Mouse (Mus musculus) frontal cortex, adult 2 months (tissue): ENCODE data around the gene Olfr750. TPM values are rescaled to one million over a fixed set of nuclear protein-coding genes. Genes with fewer than 3 reads are reported as not detected.

Experiments used
- DNase-seq, 2 experiments: peaks; one replicate each; pipeline ENCODE4 v3.0.0; 2022; ENCODE audit warnings: low spot score in 1 of 2; ENCODE audit errors: extremely low spot score in 1 of 2
- polyA plus RNA-seq: library from polyadenylated mRNA; depleted of rRNA; stranded (reverse); fragments of >200 nt; gene quantifications from 2 replicates; pipeline ENCODE4 v1.2.3, GENCODE M21; 2012; rRNA removed

Gene Olfr750
- polyA plus RNA-seq, 1 experiment, result not detected

- DNase-seq, result no peak
Measured at GRCm38 (mm10) chr14:51036214-51036613, 38.0 kb downstream of the Olfr750 start.

DNA sequence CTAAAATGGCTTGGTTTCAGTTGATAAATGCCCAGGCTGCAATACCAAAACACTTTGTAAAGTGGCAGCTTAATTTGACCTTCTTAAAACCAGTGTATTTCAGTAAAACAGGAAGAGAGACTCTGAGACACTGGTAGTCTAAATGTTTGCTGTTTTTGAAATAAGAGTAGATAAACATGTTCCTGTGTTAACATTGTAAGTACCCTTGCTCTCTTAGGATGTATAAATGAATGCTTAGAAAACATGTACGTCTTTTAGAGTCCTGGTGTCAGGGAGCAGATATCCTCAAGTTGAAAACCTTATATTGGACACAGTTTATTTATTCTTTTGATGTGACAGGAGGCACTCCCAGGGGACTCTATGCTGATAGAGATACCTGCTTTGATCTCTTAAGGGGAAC is 39.0 kb downstream of the Olfr750 start:
- DNase-seq, result no peak

GRCm38 (mm10) chr14:51027387-51028155 is 46.7 kb downstream of the Olfr750 start:
- DNase-seq, result no peak

DNA sequence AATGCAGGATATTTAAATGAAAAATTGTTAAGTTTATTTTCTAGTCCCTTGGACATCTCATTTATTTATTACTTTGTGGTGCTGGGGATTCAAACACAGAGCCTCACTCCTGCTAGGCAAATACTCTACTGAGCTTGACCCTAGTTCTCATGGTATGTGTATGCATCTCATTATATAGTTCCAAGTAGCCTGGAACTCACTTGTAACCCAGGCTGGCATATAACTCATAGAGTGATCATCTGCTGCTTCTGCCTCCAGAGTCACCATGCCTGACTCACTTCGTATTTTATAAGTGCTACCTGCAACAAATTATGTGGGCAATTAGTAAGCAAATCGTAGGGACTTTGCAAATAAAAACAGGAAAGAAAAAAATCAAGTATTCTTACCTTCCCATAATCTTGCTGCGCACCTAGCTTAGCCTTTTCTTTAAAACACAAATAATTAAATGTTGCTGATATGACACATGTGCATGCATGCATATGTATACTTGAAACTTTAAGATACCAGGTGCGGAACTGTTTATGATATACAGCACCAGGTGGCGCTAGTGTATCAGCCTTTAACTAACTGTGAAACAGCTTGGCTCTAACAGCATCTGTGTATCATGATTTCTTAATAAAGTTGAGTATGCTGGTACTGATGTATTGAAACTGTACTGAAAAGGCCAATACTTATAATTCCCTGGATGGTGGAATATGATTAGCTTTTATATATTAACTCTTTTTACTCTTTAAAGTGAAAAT is 47.7 kb downstream of the Olfr750 start:
- DNase-seq, result peak; percentile 34 to 89

- DNase-seq, result no peak
Measured at GRCm38 (mm10) chr14:51024820-51025219, 49.4 kb downstream of the Olfr750 start.

GRCm38 (mm10) chr14:51023457-51023856 is 50.8 kb downstream of the Olfr750 start:
- DNase-seq, result no peak

DNA sequence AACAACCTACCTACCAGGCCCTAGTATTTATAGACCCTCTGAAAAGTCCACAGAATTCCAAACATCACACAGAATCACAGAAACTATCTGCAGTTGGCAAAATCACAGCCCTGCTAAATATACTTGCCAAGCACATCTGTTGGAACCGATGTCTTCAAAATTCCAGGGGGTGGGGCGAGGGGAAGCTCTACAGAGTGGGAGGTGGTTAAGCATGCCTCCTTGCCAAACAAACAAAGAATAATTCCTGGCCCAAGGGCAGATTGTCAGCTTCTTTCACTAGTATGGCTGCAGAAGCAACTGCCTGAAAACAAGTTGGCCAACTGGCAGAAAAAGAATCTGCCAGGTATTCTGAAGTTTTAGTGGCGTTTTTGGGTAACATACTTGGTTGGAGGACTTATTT is 57.0 kb downstream of the Olfr750 start:
- DNase-seq, result no peak

Other genes starting within 250 kb of the Olfr750 start
- gene Tep1, start 203.9 kb downstream of the Olfr750 start, polyA plus RNA-seq, result 3.5 and 5.2 TPM in 2 replicates
- 3.1 and 3.3 TPM in 2 replicates for gene Klhl33, start 176.9 kb downstream of the Olfr750 start, polyA plus RNA-seq
- 66.7 and 70.0 TPM in 2 replicates for gene Osgep, start 149.5 kb downstream of the Olfr750 start, polyA plus RNA-seq
- gene Apex1, start 149.5 kb downstream of the Olfr750 start, polyA plus RNA-seq, result 60.2 and 60.5 TPM in 2 replicates
- 156 and 184 TPM in 2 replicates for gene Pip4p1, start 143.6 kb downstream of the Olfr750 start, polyA plus RNA-seq
- 27.2 and 30.1 TPM in 2 replicates for gene Pnp, start 143.4 kb downstream of the Olfr750 start, polyA plus RNA-seq
- gene Gm49342, start 129.9 kb downstream of the Olfr750 start, polyA plus RNA-seq, result 25.7 and 37.9 TPM in 2 replicates
- gene Pnp2, start 118.4 kb downstream of the Olfr750 start, polyA plus RNA-seq, result 1.3 and 1.7 TPM in 2 replicates
- gene Rnase10, start 66.7 kb downstream of the Olfr750 start, polyA plus RNA-seq, result 0.16 TPM in 1 of 2 replicates, not detected in the other
- gene Rnase9, start 32.6 kb downstream of the Olfr750 start, polyA plus RNA-seq, result not detected in 2 replicates
- gene Rnase11, start 24.3 kb downstream of the Olfr750 start, polyA plus RNA-seq, result not detected in 2 replicates
- 0.20 TPM in 1 of 2 replicates, not detected in the other for gene Rnase12, start 16.8 kb downstream of the Olfr750 start, polyA plus RNA-seq
- gene Rnase4, start 16.6 kb upstream of the Olfr750 start, polyA plus RNA-seq, result 20.3 and 27.1 TPM in 2 replicates
- 4.2 and 6.9 TPM in 2 replicates for gene Ang, start 16.7 kb upstream of the Olfr750 start, polyA plus RNA-seq
- gene Eddm3b, start 40.0 kb upstream of the Olfr750 start, polyA plus RNA-seq, result not detected in 2 replicates
- gene Rnase6, start 49.5 kb upstream of the Olfr750 start, polyA plus RNA-seq, result 0.38 and 0.56 TPM in 2 replicates
- gene Rnase1, start 72.3 kb upstream of the Olfr750 start, polyA plus RNA-seq, result 0.72 and 0.99 TPM in 2 replicates
- gene Rnase2b, start 87.8 kb upstream of the Olfr750 start, polyA plus RNA-seq, result not detected in 2 replicates
- not detected in 2 replicates for gene Ang2, start 124.7 kb upstream of the Olfr750 start, polyA plus RNA-seq
- gene Ear14, start 129.0 kb upstream of the Olfr750 start, polyA plus RNA-seq, result not detected in 2 replicates
- not detected in 2 replicates for gene Rnase2a, start 181.7 kb upstream of the Olfr750 start, polyA plus RNA-seq